In genomic region chr1:176944458-176945174, GRCm38 (mm10) we compare ENCODE assay signal across 15 mouse cellular contexts.
DNase-seq lines count a peak whose midpoint lies in the region; ATAC-seq lines count a peak whose summit lies in the region.
"Had no signal": no experiment of that assay in that cellular context is flagged by ENCODE, and none has a peak within 500 bp of the region (broad histone marks: within the 10 kb centered on the region; RNA-seq: fewer than 3 reads in every experiment).

No protein-coding gene starts in this region.

- H3K27ac ChIP-seq in forebrain, embryonic 13.5 days = peak overlapping the region; percentile 95
- H3K27ac ChIP-seq: heart, embryonic 15.5 days; intestine, embryonic 15.5 days; limb, embryonic 15.5 days; midbrain, embryonic 12.5 days; neural tube, embryonic 12.5 days had no signal

- no peak overlapping the region for H3K4me2 ChIP-seq in forebrain, embryonic 13.5 days
- H3K4me2 ChIP-seq: heart, embryonic 15.5 days; intestine, embryonic 15.5 days; limb, embryonic 15.5 days; midbrain, embryonic 12.5 days; neural tube, embryonic 12.5 days had no signal

- H3K27me3 ChIP-seq in forebrain, embryonic 13.5 days = no peaks in the 10 kb centered on the region
- H3K27me3 ChIP-seq: heart, embryonic 15.5 days; intestine, embryonic 15.5 days; limb, embryonic 15.5 days; midbrain, embryonic 12.5 days; neural tube, embryonic 12.5 days had no signal

- no peak overlapping the region for H3K4me3 ChIP-seq in forebrain, embryonic 13.5 days
- H3K4me3 ChIP-seq: heart, embryonic 15.5 days; intestine, embryonic 15.5 days; limb, embryonic 15.5 days; midbrain, embryonic 12.5 days; neural tube, embryonic 12.5 days had no signal

- peaks cover 57% of the 10 kb centered on the region for H3K4me1 ChIP-seq in forebrain, embryonic 13.5 days
- H3K4me1 ChIP-seq: heart, embryonic 15.5 days; intestine, embryonic 15.5 days; limb, embryonic 15.5 days had no signal

- 52% methylated on average over 8 of the region's 8 CpGs for WGBS in forebrain, embryonic 13.5 days

- no peaks in the 10 kb centered on the region for H3K36me3 ChIP-seq in forebrain, embryonic 13.5 days (ENCODE audit: poor library complexity, severe bottlenecking)
- H3K36me3 ChIP-seq: heart, embryonic 15.5 days; intestine, embryonic 15.5 days; limb, embryonic 15.5 days; midbrain, embryonic 12.5 days; neural tube, embryonic 12.5 days had no signal

- H3K9me3 ChIP-seq in forebrain, embryonic 13.5 days (replicated peaks) = no peaks in the 10 kb centered on the region
- H3K9me3 ChIP-seq: heart, embryonic 15.5 days; intestine, embryonic 15.5 days; limb, embryonic 15.5 days; midbrain, embryonic 12.5 days; neural tube, embryonic 12.5 days had no signal

- no peak overlapping the region for H3K9ac ChIP-seq in forebrain, embryonic 13.5 days
- H3K9ac ChIP-seq: heart, embryonic 15.5 days; intestine, embryonic 15.5 days; limb, embryonic 15.5 days; midbrain, embryonic 12.5 days; neural tube, embryonic 12.5 days had no signal

- DNase-seq in A20 (ENCODE audit: low read depth, low spot score) = peak; percentile 87
- DNase-seq in CD4-positive helper T cell, adult 2 months (ENCODE audit: low read depth, low spot score) = peak; percentile 15
- peak; percentile 67 for DNase-seq in retina, embryonic 14.5 days (ENCODE audit: low spot score)
- no peak for DNase-seq in kidney, postnatal 36 days
- DNase-seq in spleen, postnatal 14 days (ENCODE audit: low spot score in 2 of 2) = no peak
- no peak for DNase-seq in layer of hippocampus, postnatal 14 days (ENCODE audit: low spot score in 2 of 2)
- DNase-seq: cerebellum, adult 18-20 months; gastrocnemius, postnatal 25 days; kidney, postnatal 14 days had no signal

- ATAC-seq in forebrain, embryonic 13.5 days = no peak
- ATAC-seq: intestine, embryonic 15.5 days had no signal

Comparison
In these comparisons a context has a peak if more than half of its experiments do, and no peak if none do; other contexts are left out.
1. DNase-seq: peak in A20 (single experiment), CD4-positive helper T cell, adult 2 months (single experiment) and retina, embryonic 14.5 days (single experiment); none in kidney, postnatal 36 days (0 of 2), spleen, postnatal 14 days (0 of 2) and layer of hippocampus, postnatal 14 days (0 of 2).